Mouse (Mus musculus): ENCODE measurements around the gene Vmn1r1. TPM values are rescaled to one million over a fixed set of nuclear protein-coding genes. Genes with fewer than 3 reads are reported as not detected.

Vmn1r1 gene
- polyA plus RNA-seq, 1 experiment from 2014 or later, result not detected

DNA sequence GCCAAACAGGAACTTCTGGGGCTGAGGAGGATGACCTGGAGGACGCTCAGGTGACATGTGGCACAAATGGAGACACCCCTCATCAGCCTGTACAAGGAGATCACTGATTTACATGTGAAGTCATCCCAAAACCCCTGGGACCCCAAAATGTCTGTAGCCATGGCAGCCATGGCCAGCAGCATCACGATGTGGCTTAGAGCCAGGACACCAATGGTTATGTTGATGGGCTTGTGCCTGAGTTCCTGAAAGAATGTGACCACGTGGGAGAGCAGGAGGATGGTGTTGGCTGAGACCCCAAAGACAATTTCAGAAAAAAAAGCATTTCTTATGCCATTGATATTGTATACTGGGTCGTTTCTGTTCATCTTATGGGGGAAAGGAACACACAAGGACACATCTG is 6.6 kb downstream of the Vmn1r1 start:
- H3K4me3 ChIP-seq, result no peak overlapping the region
- H3K9me3 ChIP-seq (replicated peaks), result no peaks in the 10 kb centered on the region
- WGBS, result 76% methylated on average over 4 of the region's 4 CpGs
- no peak for DNase-seq (ENCODE audit: low spot score)
- no peak overlapping the region for H3K27ac ChIP-seq (replicated peaks)
- H3K4me1 ChIP-seq, result no peaks in the 10 kb centered on the region
- H3K36me3 ChIP-seq, result no peaks in the 10 kb centered on the region
- H3K27me3 ChIP-seq (ENCODE audit: low read depth, poor library complexity, severe bottlenecking), result no peaks in the 10 kb centered on the region

DNA sequence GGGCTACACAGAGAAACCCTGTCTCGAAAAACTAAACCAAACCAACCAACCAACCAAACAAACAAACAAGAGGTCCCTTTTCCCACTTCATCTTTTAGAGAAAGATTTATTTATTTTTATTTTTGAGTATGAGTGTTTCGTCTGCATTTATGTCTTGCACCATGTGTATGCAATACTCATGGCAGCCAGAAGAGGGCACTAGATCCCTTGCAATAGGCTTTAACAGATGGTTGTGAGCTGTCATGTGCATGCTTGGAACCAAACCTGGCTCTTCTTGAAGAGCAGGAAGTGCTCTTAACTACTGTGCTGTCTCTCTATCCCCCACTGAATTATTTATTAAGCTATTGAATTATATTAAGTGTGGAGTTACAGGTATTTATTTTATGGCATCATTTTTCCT is 14.3 kb downstream of the Vmn1r1 start:
- Histone ChIP-seq H3K36me3 (no peaks in the 10 kb centered on the region), H3K4me3 (no peak overlapping the region), H3K27ac (replicated peaks) (no peak overlapping the region), H3K27me3 (ENCODE audit: low read depth, poor library complexity, severe bottlenecking) (no peaks in the 10 kb centered on the region), H3K4me1 (no peaks in the 10 kb centered on the region), H3K9me3 (replicated peaks) (no peaks in the 10 kb centered on the region; the same call in 1 of the 2 replicates)
- no peak for DNase-seq (ENCODE audit: low spot score)
- WGBS, result 91% methylated on average over 2 of the region's 2 CpGs

DNA sequence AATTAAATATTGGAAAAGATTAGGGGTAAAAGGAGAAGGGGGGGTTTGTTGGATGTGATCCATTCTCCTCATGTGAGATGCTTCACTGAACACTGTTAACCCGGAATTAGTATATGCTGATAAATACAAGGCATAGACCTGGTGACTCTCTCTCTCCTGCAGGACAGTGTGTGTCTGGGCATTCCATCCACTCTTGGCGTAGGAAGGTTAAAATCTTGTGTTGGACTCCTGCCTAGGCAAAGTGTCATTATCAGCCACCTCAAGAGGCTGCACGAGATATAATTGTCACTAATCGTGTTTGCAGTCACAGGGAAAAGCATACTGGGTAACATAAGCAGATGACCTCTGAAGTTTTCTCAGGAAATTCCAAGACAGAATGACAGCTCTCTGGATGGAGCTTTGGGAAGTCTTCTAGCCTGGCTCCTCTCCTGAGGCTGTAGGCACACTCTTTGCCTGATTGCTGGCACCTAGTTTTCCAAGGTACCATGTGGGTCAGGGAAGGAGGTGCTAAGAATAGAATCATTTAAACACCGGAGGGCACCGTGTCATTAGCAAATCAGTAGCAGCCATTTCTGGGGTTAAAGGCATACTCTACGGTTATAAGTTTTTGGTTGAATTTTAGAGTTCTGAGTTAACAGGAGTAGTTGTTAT is 15.3 kb downstream of the Vmn1r1 start:
- no peak for DNase-seq (ENCODE audit: low spot score)

DNA sequence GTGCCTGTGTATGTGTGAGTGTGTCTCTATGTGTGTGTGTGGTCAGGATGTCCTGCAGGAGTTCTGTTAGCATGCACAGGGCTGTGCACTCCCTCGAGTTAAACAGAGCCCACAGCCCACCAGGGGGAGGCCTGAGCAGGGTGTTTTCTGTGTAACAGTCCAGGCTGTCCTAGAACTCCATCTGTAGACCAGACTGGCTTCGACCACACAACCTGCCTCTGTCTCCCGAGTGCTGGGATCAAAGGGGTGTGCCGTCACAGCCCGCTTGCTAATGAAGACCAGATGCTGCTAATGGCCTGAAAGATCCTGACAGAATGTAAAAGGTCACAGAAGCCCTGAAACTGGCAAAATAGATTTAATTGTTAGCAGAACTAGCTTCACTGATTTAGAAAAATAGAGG is 18.7 kb downstream of the Vmn1r1 start:
- H3K4me1 ChIP-seq, result no peaks in the 10 kb centered on the region
- no peak overlapping the region for H3K27ac ChIP-seq (replicated peaks)
- no peaks in the 10 kb centered on the region for H3K27me3 ChIP-seq (ENCODE audit: low read depth, poor library complexity, severe bottlenecking)
- no peaks in the 10 kb centered on the region for H3K36me3 ChIP-seq
- DNase-seq (ENCODE audit: low spot score), result no peak
- WGBS, result 76% methylated on average over 5 of the region's 5 CpGs
- no peaks in the 10 kb centered on the region; the same call in 1 of the 2 replicates for H3K9me3 ChIP-seq (replicated peaks)
- H3K4me3 ChIP-seq, result no peak overlapping the region

More for the DNA sequence above, 15.3 kb downstream of the Vmn1r1 start:
- no peaks in the 10 kb centered on the region for H3K27me3 ChIP-seq (ENCODE audit: low read depth, poor library complexity, severe bottlenecking)
- WGBS, result 80% methylated on average over 7 of the region's 7 CpGs
- no peaks in the 10 kb centered on the region; the same call in 1 of the 2 replicates for H3K9me3 ChIP-seq (replicated peaks)
- H3K4me3 ChIP-seq, result no peak overlapping the region
- H3K36me3 ChIP-seq, result no peaks in the 10 kb centered on the region
- no peak overlapping the region for H3K27ac ChIP-seq (replicated peaks)
- H3K4me1 ChIP-seq, result no peaks in the 10 kb centered on the region

DNA sequence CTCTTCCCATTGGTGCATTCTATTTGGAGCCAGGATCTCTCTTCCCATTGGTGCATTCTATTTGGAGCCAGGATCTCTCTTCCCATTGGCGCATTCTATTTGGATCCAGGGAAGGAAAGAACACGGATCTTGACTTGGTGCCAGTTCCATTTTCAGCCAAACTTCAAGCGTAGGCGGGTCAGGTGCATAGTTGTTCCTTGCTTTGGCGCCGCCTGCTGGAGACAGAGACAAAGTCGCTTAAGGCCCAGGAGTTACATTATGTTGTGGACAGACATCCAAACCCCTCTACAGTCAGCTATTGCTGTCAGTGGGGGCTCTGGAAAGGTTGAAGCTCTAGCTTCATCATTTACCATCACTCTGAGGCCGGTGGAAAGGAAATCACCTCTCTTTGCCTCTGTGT is 21.0 kb downstream of the Vmn1r1 start:
- Histone ChIP-seq H3K4me1 (peaks cover 7% of the 10 kb centered on the region), H3K27ac (replicated peaks) (no peak overlapping the region), H3K9me3 (replicated peaks) (no peaks in the 10 kb centered on the region), H3K36me3 (no peaks in the 10 kb centered on the region), H3K4me3 (no peak overlapping the region), H3K27me3 (ENCODE audit: low read depth, poor library complexity, severe bottlenecking) (peaks cover 8% of the 10 kb centered on the region; the same call in 1 of the 2 replicates)
- WGBS, result 78% methylated on average over 8 of the region's 8 CpGs
- DNase-seq (ENCODE audit: low spot score), result no peak

DNA sequence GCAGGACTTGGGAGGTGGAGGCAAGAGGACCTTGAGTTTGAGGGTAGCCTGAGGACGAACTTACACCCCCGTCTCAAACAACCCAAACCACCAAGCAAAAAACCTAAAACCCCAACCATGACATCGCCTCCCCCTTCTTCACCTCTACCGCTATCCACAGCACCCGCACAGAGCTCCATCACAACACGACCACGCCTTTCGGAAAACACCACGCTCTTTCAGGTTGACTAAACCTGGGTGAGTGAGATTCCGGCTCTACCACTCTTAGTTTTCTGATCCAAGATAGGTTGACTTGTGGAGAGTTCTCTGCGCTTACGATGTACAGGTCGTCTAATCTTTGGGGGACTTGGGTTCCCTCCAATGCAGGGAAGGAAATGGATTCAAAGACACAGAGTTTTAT is 21.6 kb downstream of the Vmn1r1 start:
- WGBS, result 93% methylated on average over 13 of the region's 13 CpGs
- H3K36me3 ChIP-seq, result no peaks in the 10 kb centered on the region
- no peak for DNase-seq (ENCODE audit: low spot score)
- H3K4me3 ChIP-seq, result no peak overlapping the region
- H3K4me1 ChIP-seq, result peaks cover 7% of the 10 kb centered on the region
- peaks cover 8% of the 10 kb centered on the region; the same call in 1 of the 2 replicates for H3K27me3 ChIP-seq (ENCODE audit: low read depth, poor library complexity, severe bottlenecking)
- H3K27ac ChIP-seq (replicated peaks), result no peak overlapping the region
- no peaks in the 10 kb centered on the region for H3K9me3 ChIP-seq (replicated peaks)

DNA sequence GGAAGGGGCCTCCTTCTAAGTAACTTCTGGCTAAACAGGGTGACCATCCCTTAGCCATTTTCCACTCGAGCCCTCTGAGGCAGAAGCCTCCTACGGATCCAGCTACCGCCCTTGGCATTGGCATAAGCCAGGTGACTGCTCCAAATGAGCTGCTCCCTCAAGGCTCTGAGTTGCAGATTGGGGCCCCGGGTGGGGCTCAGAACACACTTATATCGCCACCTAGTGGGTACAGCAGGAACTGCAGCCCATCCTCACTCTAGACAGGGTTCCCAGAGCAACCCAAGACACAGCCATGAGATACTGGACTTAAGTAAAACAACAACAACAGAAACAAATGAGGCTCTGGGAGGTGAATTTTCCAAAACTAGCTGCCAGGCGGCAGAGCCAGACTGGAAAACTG is 23.9 kb downstream of the Vmn1r1 start:
- Histone ChIP-seq H3K36me3 (no peaks in the 10 kb centered on the region), H3K9me3 (replicated peaks) (no peaks in the 10 kb centered on the region), H3K27ac (replicated peaks) (no peak overlapping the region), H3K4me1 (peaks cover 10% of the 10 kb centered on the region), H3K27me3 (ENCODE audit: low read depth, poor library complexity, severe bottlenecking) (peaks cover 8% of the 10 kb centered on the region; the same call in 1 of the 2 replicates), H3K4me3 (peak overlapping the region; percentile 24)
- WGBS, result 5% methylated on average over 6 of the region's 6 CpGs
- DNase-seq (ENCODE audit: low spot score), result peak; percentile 81

DNA sequence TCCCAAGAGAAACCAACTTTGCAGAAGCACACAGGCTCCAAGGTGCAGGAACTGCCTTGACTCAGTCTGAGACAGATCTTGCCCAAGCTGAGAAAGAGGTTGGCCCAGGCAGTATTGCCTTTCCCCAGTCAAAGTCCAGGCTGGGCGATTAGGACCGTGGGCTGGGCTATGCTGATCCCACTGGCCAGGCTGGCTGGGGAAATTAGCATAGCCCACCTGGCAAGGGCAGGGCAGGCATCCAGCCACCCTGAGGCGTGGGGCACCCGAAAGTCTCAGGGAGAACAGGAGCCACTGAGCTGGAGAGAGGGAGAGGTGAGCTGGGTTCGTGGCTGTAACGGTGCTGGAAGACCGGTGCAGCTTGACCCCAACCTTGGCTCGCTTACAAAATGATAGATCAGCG is 24.3 kb downstream of the Vmn1r1 start:
- Histone ChIP-seq H3K36me3 (no peaks in the 10 kb centered on the region), H3K27me3 (ENCODE audit: low read depth, poor library complexity, severe bottlenecking) (peaks cover 8% of the 10 kb centered on the region; the same call in 1 of the 2 replicates), H3K9me3 (replicated peaks) (no peaks in the 10 kb centered on the region), H3K4me3 (peak overlapping the region; percentile 24), H3K4me1 (peaks cover 10% of the 10 kb centered on the region), H3K27ac (replicated peaks) (no peak overlapping the region)
- WGBS, result 36% methylated on average over 9 of the region's 9 CpGs
- DNase-seq (ENCODE audit: low spot score), result no peak

DNA sequence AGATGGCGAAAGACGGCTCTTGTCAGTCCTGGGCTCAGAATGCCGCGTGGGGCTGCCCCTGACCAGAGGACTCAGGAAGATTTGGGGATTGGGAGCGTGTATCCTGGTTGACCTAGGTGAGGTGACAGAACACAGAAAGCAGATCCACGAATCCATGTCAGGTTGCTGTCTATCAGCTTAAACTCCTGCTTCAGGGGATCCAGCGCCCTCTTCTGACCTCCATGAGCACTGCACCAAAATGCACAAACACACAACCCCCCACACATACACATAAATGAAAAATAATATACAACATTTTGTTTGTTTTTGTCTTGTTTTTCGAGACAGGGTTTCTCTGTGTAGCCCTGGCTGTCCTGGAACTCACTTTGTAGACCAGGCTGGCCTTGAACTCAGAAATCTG is 26.1 kb downstream of the Vmn1r1 start:
- WGBS, result 77% methylated on average over 8 of the region's 8 CpGs
- H3K4me1 ChIP-seq, result peaks cover 10% of the 10 kb centered on the region
- H3K9me3 ChIP-seq (replicated peaks), result no peaks in the 10 kb centered on the region
- H3K36me3 ChIP-seq, result no peaks in the 10 kb centered on the region
- peaks cover 8% of the 10 kb centered on the region; the same call in 1 of the 2 replicates for H3K27me3 ChIP-seq (ENCODE audit: low read depth, poor library complexity, severe bottlenecking)
- no peak overlapping the region for H3K27ac ChIP-seq (replicated peaks)
- H3K4me3 ChIP-seq, result no peak overlapping the region
- no peak for DNase-seq (ENCODE audit: low spot score)

DNA sequence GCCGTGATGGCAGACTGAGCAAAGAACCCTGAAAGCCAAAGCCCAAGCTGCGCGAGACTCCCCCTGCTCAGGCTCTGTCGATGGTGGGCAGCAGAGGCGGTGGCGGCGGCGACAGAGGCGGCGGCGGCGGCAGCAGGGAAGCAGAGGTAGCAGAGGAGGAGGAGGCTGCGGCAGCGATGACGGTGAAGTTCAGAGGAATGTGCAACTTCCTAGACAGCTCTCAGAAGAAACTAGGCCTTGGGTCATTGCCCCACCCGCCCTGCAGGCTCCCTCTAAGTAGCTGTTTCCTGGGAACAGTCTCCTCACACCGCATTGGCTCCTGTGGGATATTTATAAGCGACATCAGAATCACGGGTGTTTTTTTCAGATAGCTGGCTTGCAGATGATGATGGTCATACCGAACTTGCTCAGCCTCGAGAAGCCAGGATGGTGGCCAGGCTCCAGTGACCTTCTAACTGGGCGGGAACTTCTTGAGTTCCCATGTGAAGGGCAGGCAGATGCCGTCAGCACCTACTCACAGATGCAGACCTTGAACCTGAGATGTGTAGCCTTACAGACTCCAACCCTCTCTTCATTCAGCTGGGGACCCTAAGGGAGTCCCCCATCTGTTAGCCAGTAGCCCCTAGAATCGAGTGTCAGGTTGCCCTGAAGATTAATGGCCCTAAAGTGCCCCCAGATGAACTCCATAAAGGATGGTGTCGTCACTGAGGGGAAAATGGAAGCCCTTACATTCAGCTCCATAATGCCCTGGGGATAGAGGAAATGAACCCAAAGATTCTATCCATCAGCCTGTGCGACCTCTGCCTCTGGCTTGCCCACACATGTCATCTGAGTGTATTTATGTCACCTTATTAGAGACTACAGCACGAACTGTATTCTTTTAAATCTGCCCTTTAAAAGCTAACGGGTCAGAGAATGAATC is 26.8 kb downstream of the Vmn1r1 start:
- Histone ChIP-seq H3K4me3 (no peak overlapping the region), H3K27ac (replicated peaks) (no peak overlapping the region), H3K27me3 (ENCODE audit: low read depth, poor library complexity, severe bottlenecking) (peaks cover 8% of the 10 kb centered on the region; the same call in 1 of the 2 replicates), H3K4me1 (peaks cover 10% of the 10 kb centered on the region), H3K36me3 (peaks cover 3% of the 10 kb centered on the region), H3K9me3 (replicated peaks) (no peaks in the 10 kb centered on the region)
- no peak for DNase-seq (ENCODE audit: low spot score)
- WGBS, result 69% methylated on average over 28 of the region's 28 CpGs

DNA sequence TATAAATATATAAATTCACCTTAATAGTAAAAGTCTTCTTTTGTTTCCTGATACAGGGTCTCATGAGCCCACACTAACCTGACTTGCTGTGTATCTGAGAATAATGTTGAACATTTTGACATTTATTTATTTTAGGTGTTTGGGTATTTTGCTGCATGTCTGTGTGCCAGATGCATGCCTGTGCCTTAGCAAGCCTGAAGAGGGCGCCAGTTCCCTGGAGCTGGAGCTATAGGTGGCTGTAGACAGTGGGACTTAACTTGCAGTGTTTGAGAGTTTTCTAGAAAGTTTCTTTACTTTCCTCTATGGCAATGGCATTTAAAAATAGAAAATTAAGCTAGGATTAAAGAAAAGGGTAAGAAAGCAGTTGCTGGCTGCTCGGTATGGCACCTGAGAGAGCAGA is 33.5 kb downstream of the Vmn1r1 start:
- WGBS, result 53% methylated on average over 2 of the region's 2 CpGs
- H3K4me1 ChIP-seq, result peaks cover 9% of the 10 kb centered on the region
- H3K27me3 ChIP-seq (ENCODE audit: low read depth, poor library complexity, severe bottlenecking), result no peaks in the 10 kb centered on the region
- peaks cover 52% of the 10 kb centered on the region for H3K36me3 ChIP-seq
- no peaks in the 10 kb centered on the region for H3K9me3 ChIP-seq (replicated peaks)
- H3K27ac ChIP-seq (replicated peaks), result no peak overlapping the region
- no peak for DNase-seq (ENCODE audit: low spot score)
- no peak overlapping the region for H3K4me3 ChIP-seq

DNA sequence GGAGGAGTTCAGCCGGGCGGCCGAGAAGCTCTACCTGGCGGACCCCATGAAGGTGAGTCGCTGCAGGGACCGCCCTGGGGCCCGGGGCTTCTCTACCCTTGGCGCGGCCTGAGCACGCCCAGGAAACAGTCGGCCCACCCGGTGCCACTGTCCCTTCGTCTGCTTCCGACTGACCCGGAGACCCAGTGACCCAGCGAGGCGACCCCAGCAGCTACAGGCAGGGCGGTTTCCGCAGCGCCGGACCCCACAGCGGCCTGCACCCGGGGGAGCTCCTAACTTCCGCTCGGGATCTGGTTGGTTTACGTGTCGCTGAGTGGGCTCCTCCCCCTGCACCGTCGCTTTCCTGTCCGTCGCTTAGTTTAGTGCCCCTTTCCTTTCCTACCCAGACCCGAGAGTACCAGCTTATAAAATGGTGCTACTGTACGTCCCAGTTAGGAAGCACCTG is 39.3 kb downstream of the Vmn1r1 start:
- WGBS, result under 1% methylated on average over 33 of the region's 33 CpGs
- H3K27ac ChIP-seq (replicated peaks), result peak overlapping the region; percentile 89
- peak; percentile 87 for DNase-seq (ENCODE audit: low spot score)
- peaks cover 31% of the 10 kb centered on the region for H3K36me3 ChIP-seq
- H3K9me3 ChIP-seq (replicated peaks), result no peaks in the 10 kb centered on the region
- H3K4me1 ChIP-seq, result peaks cover 18% of the 10 kb centered on the region
- peak overlapping the region; percentile 88 for H3K4me3 ChIP-seq
- H3K27me3 ChIP-seq (ENCODE audit: low read depth, poor library complexity, severe bottlenecking), result no peaks in the 10 kb centered on the region

DNA sequence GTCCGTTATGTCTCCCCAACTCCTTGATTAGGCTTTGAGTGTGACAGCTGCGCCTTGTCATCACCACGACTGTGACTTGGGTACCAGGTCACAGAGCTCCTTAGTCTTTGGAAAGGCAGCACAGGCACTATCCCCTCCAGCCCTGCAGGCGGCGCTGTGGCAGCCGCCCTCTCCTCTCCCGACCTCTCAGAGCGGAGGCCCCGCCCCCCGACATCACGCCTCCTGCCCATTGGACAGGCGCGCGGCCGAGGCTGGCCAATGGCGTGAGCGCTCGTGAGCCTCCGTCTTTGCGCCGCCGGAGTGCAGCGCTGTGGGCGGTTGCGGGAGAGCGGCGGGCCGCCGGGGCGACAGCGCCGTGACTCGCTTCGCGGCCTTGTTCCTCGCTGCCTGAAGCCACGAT is 39.8 kb downstream of the Vmn1r1 start, which contains the start of gene Srp9:
Gene Srp9 (plus strand): TSS at position 232 of the 400 bp plus-strand sequence.
- H3K27ac ChIP-seq (replicated peaks), result peak within 1 kb of the TSS; percentile 89
- no peaks in the 10 kb centered on the region for H3K27me3 ChIP-seq (ENCODE audit: low read depth, poor library complexity, severe bottlenecking)
- peak; percentile 96 for DNase-seq (ENCODE audit: low spot score)
- peaks cover 26% of the 10 kb centered on the region for H3K36me3 ChIP-seq
- peak within 1 kb of the TSS; percentile 88 for H3K4me3 ChIP-seq
- WGBS, result under 1% methylated on average over 37 of the region's 37 CpGs
- peaks cover 18% of the 10 kb centered on the region for H3K4me1 ChIP-seq
- no peaks in the 10 kb centered on the region for H3K9me3 ChIP-seq (replicated peaks)

Measured in midbrain, embryonic 10.5 days (tissue).